Mouse (Mus musculus) frontal cortex, postnatal 14 days (tissue): ENCODE results near the gene Ephb2.

ENCODE experiments used
- DNase-seq, 2 experiments: peaks; one replicate each; pipeline ENCODE4 v3.0.0; 2022; ENCODE audit warnings: low spot score in 2 of 2

Ephb2 gene

DNA sequence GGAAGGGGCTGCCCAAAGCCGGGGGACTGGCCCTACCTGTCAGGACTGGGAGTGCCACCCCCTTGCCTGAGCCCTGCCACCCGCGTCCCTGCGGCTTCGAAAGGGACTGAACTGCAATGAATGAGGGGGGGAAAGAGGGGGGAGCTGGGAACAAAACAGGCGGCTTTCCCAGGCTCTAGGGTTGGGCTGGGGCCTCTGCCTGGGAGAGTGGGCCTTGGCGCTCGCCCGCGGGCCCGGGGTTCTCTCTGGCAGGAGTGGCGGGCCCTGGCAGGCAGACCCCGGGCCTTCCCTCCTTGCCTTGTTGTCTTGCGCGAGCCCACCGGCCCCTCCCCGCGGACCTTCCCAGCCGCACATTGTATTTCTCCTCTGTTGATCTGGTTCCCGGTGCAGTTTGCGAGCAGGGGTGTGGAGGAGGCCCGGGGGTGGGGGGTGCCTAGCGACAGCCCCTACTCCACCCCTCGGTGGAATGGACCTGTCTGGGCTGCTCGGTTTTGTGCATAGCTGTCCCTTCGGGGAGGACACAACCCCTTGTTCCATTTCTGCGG lies 671 bp upstream of the Ephb2 start:
- DNase-seq, result no peak

DNA sequence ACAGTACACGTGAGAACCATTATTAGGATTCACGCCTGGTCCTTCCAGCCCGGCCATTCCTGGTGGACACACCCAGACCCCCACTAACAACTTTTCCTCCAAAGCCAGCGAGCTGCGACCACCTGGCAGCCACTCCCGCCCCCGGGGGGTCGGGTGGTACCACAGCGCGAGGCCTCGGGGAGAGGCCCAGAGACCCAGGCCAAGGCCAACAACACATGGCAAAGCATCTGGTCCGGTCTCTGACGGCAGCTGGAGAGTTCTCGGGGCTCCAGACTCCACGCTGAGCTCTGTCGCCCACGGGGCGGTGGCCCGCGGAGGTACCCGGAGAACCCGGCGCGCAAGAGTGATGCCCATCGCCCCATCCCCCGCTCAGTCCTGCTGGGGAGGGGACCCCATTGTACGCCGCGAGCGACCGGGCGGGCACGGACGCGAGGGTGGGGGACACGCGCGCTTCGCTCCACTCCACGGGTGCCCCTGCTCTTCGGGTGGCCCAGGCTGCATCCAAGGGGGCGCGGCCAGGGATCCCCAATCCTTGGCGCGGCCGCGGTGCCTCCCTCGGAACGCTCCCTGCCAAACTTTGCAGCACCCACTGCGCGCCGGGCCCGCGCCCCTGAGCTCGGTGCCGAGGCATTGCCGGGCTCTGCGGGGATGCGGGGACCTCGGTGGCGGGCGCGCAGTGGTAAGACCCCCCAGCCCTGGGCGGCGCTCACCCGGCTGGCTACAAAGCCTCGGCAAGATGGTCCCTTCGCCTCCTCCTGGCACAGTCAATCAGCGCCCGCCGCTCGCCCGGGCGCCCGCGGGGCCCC lies 770 bp downstream of the Ephb2 start:
- no peak for DNase-seq

DNA sequence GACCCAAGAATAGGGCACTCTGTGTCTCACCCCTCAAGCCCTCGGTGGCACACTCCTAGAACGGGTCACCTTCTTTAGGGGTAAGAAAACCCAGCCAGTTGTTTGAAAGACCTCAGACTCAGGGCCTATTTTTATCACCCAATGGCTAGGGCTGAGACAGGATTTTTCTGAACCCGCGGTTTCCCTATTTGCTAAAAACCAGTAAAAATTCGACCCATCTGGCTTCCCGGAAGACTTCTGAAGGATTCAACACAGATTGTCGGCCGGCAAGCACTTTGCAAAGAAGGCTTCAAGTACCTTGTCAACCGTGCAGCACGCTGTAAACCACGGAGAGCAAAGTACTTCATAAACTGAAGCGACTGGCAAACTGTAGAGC lies 1.4 kb downstream of the Ephb2 start:
- no peak for DNase-seq

DNA sequence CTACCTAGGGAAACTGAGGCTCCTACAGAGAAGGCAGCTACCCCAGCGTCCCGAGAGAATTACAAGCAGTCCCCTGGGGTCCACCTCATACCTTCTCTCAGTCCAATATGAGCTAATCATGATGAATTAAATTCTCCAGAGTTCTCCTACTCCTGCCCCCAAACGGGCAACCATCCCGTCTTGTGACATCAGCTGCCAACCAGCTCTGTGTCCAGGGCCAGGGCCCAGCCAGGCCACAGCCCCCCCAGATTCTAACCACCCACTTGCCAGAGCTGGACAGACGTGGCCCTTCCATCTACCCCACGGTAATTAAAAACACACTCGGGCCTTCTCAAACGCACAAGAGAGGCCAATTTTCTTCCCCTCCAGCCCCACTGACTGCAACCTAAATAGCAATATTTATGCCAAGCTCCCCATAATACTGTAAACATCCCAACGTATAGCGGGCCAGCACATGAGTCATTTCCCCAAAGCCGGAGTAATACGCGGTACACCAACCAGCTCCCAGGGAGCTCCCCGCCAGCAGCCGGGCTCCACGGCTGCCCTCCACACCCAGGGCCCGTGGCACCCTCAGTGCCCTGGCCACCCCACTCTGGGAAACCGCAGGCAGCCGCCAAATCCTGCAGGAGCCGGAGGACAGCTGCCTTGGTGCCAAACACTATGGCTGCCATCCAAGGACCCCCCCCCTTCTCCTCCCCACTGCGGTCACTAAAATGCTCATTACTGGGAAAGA lies 2.0 kb downstream of the Ephb2 start:
- DNase-seq, result no peak

DNA sequence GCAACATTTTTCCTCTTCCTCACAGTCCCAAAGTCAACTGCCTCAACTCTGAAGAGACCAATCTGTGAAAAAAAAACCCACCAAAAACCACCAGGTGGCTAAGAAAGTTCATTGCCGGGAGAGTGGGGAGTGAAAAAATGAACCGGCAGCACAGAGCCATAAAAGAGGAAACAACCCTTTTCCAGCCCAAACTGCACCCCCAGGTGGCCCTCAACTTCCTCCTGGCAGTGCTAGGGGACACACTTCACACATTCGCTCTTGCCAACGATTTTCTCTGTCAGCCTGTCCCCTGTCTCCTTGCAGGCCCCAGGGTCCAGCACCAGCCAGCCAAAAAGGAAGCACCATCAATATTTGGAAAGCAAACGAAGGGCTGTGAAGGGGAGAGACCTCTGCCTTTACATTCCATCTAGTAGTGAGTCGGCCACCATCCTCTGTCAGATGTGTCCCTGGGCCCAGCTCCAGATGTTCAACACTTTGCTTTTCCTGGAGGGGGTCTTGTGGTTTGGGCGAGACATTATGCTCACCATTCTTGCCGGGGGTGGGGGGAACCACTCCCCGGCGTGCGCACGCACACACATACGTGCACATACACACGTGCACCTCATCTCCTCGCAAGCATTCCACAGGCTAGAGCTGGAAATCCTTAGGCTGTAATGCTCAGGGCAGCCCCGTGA lies 3.1 kb downstream of the Ephb2 start:
- DNase-seq, result no peak

DNA sequence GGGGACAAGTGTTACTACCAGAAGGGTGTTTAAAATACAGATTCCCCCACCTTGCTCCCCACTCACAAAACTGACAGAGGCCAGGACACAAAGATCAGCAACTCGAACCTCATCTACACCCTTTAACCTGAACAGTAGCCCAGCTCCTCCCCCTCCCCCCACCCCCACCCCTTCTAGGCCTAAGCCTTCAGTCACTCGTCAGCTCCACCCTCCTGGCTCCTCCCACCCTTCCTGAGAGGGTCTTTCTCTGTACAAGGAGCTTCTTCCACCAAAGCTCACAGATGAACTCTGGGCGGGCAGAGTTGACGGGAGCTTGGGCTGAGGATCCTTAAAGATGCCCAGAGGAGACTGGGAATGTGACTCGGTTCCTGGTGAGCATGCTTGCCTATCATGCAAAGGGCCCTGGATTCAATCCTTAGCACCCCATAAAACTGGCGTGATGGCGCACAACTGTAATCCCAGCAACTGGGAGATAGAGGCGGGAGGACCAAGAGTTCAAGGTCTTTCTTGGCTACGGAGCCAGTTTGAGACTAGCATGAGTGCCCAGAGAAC lies 5.4 kb downstream of the Ephb2 start:
- no peak for DNase-seq

DNA sequence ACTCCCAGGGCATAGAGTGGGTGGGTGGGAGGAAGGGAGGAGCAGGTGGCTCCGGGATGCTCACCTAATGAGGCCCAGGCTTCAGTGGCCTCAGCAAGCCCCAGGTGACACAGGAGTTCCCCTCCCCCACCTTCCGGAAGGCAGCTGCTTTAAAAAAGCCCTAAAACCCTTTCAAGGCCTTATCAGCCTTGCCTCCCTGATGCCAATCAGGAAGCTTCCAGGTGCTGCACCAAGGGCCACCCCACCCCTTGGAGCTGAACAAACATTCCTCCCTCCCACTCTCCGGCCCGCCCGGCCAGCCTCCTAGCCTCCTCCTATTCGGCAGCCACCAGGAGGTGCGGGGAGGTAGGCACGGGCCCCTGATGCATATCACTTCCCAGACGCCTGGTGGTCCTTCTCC lies 6.0 kb downstream of the Ephb2 start:
- no peak for DNase-seq

DNA sequence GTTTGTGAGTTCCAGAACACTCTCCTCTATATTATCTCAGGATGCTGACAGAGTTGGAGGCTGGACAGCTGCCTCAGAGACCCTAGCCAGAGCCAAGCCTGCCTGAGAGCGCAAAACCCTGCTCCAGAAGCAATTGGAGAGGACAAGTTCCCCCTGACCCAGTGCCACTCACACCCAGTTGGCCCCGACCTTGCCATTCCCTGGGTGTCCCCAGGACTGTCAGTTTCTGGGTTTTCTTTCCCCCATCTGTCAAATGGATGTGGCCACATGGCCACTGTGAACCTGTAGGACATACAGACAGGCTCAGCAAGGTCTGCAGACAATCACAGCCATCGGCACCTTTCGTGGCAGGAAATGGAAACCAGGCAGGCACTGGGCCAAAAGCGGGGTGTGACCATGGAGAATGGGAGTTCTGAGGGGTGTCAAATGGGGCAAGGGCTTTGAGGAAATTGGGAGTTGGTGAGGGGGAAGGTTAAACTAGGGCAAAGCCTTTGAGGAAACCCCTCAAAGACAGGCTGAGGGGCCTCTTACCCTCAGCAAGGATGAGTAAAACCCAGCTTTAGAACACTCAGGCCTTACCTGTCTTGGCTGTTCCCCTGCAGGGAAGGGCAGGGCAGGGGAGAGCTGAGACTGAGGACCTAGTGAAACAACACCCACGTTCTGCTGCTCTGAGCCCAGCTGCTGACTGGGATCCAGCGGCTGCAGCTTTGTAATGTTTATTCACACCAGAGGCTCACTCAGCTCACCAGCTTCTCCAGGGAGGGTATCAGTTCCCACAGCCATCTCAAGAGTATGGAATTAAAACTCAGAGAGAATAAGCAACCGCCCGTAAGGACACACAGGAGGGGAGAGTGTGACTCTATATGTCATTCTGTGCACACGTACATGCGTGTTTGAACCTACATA lies 6.9 kb downstream of the Ephb2 start:
- DNase-seq, result no peak

DNA sequence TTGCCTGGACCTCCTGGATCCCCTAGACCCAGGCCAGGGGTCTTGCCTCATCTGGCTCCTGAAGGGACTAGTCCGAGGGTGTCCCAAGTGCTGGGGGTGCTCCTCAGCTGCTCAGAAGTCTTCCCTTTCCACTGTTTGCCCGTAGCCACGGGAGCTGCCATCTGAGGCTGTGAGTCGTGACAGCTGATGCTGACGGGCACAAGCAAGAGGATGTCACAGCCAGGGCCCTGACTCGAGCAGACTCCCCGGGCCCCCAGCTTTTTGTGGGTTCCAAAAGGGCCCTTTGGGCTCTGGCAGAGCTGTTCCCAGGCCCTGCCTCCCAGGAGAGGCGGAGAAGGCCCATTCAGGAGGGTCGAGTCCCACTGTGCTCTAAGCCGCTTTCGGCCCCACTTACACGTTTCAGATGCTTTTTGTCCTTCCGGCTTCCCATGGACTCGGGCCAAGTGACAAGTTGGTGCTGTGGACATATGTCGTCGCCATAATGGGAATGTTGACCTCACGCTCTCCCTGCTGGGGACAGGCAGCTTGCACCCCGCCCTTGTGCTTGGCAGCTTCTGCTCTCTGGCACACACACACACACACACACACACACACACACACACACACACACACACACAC lies 10.7 kb downstream of the Ephb2 start:
- no peak for DNase-seq

DNA sequence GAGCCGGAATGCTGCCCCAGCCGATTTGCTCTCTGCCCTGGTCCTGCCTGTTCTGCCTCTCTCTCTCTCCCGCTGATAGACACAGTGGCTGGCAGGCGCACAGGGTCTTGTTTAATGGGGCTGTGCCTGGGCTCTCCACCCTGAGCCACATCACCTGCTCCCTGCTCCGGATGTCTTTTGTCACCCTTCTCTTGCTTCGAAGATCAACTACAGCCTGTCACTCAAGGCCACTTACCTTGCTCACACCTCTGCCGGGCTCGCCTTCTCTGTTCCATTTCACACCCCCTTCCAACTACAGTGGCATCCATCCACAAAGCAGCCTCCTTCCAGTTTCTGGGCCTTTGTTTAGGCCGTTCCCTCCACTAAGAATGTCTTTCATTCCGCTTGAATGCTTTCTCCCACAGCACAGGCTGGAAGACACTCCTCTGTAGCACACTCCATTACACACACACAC lies 15.7 kb downstream of the Ephb2 start:
- no peak for DNase-seq

DNA sequence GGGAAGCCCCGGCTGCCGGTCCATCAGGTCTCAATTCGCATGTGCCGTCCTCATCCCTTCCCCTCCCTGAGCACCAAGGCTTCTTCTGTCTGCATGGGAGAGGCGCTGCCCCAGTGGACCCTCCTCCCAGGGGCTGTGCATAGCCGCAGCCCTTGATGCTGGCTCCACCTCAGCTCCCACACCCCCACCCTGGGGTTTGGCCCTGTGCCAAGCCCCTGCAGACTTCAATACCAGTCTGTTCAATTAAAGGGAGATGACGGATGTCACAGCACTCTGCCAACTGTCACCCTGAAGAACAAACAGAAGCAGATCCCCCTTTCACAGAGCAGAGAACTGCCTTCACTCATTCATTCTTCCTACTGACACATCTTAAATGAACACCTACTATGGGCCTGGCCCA lies 19.1 kb downstream of the Ephb2 start:
- DNase-seq, result peak in 1 of 2 experiments; percentile 32

DNA sequence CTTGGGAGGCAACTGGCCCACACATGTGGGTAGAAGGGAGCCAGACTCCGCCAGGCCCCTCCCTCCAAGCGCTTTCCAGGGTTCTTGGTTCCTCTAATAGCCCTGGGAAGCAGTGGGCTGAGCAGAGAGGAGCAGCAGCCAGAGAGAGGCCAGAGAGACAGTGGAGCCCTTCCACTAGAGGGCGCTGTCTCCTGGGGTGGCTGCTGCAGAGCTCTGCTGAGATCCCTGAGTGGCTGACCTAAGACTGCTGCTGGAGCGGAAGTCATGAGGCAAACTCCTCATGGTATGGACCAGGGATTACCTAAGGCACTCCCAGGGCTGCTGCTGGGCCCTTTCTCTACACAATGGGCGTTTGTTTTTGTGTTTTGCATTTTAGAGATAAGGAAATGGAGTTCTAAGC lies 20.4 kb downstream of the Ephb2 start:
- DNase-seq, result no peak

DNA sequence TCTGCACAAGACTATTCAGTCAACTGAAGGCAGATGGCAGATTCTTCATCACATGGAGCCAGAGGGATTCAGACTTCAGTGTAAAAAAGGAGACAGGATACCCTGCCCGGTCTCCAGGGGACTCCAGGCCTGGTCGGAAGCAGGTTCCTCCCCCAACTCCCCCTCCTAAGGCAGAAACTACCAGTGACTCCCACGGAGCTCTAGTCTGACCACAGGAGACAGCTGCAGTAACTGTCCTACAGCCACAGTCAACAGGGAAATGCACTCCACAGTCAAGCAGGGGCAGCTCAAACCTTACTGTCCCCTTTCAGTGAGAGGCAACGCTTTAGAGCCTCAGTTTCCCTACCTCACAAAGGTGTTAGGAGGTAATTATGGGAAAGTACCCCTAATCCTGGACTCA lies 23.2 kb downstream of the Ephb2 start:
- DNase-seq, result no peak

DNA sequence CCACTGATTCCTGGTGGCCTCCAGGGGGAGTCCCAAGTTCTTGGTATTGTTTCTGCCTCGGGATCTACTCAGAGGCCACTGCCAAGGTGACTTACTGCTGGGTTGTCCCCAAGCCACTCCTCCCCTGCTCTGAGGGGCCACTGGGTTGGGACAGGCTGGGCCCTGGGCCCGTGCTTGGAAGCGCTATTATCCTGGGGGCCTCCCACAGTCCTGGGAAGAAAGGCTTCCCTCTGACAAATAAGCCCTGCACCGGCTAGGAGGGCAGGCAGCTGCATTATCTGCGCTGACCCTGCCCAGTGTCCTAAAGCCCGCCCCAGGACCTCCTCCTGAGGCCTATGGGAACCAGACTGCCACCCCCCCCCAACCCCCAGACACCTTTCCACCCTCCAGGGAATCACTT lies 24.2 kb downstream of the Ephb2 start:
- no peak for DNase-seq

DNA sequence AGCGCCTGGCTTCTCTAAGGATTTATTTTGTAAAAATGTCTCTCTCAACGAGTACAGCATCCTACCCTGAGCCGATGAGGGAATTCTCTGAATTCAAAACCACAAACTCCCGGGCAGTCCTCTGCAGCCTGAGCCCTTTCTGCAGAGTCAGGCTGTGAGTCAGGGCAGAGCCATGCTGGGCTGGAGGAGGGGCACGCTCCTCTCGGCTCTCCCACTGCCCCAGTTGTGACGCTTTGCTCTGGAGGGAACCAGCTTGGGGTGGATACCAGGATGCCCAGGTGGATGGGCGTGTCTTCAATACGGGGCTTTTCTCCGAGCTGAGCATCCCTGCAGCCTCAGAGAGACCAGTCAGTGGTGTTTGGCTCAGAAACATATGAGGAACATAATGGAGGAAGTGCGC lies 27.3 kb downstream of the Ephb2 start:
- no peak for DNase-seq

DNA sequence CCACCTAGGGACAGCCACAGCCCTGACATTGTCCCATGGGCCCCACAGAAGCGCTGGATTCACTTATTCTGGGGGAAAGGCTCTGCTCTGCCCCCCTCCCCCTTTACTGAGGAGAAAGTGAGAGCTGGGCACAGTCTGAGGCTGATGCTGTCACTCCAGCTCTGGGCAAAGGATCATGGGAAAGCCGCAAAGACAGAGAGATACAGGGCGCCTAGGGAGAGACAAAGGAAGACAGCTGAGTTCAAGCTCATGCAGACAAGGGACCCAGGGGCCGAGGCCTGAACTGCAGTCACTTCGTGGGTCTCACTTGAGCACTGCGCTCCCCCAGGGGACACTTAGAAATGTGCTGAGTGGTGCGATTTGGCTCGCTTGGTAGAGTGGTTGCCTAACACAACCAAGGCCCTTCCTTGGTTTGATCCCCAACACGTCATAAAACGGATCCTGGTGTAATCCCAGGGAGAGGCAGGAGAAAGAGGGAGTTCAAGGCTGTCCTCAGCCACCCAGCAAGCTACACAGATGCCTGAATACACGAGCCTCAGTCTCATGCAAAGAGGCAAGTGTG lies 28.3 kb downstream of the Ephb2 start:
- no peak for DNase-seq

DNA sequence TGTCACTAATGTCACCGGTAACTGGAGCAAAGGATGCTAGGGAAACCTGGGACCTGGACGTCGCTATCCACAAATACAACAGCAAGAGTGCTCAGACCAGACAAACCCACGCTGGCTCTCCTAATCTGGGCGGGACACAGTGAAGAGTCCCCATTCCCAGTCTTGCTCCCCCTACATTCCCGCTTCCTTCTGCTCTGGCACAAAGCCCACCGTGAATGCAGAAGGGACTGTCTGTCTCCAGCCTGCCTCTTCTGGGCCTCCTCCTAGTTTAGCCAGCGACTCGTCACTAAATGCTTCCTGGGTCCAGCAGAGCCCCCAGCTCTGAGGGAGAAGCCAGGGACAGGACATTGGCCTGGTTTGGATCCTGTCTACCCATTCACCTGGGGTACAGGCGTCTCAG lies 29.5 kb downstream of the Ephb2 start:
- DNase-seq, result no peak

DNA sequence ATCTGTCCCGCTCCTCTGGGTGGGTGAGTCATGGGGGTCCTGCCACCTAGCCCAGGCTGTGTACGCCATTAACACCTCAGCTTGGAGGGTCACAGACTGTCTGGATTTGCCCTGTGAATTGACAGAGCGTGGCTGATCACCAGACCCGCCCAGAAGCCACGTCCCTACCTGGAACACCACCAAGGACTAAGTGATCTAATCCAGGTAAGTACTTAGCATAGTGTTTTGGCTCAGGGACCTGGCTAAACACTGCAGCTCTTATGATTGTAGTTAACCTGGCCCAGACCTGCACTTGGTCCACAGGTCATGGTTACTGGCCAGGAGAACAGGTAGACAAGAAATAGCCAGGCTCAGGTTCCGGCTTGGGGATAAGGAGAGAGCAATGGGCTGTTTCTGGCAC lies 31.4 kb downstream of the Ephb2 start:
- no peak for DNase-seq

DNA sequence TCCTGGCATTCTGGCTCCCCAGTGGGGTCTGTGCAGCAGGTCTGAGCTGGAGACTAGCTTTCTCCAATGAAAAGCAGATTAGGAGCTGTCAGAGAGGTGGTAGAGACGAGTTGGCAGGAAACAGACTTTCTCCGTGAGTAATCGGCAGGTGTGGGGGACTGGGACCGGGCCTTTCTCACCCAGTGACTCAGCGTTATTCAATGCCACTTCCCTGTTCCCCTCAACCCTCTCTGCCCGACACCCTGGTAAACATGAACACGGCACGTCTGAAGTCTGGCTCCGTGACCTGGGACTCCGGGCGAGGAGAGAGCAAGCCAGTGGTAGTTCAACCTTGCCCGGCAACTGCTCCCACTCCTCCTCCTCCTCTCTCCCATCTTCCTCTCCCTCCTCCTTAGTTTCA lies 33.3 kb downstream of the Ephb2 start:
- no peak for DNase-seq

DNA sequence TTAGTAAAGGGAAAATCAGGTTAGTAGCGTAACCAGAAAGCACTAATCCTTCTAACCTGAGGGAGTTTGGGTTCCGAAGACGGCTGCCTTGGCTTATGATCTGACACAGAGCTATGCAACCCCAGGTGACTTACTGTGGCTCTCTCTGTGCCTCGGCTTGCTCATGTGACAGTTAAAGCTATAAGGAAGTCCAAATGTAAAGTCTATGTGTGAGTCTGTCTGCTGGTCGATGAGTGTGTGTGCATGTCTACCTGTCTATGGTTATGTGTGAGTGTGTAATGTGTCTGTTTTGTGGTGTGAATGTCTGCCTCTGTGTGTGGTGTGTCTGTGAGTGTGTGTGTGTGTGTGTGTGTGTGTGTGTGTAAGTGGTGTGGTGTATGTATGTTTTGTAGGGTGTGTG lies 33.8 kb downstream of the Ephb2 start:
- DNase-seq, result no peak
